Mouse (Mus musculus): Measurements from ENCODE around the gene Prkce.

Gene Prkce

DNA sequence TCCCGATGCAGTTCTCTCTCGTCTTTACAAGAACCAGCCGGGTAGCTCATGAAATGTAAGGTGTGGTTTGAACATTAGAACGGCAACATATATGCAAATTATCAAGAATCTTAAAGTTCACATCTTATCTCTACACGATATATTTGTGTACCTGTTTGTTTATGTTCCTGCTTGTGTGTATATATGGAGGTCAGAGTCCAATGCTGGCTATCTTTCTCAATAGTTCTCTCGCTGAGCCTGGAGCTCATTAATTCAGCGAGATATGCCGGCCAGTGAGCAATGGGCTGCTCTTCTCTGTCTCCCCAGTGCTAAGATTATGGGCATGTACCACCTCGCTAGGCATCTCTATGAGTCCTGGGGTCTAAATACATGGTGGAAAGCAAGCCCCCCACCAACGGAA is 356.3 kb downstream of the Prkce start:
- no peak for DNase-seq (ENCODE audit: low spot score)

DNA sequence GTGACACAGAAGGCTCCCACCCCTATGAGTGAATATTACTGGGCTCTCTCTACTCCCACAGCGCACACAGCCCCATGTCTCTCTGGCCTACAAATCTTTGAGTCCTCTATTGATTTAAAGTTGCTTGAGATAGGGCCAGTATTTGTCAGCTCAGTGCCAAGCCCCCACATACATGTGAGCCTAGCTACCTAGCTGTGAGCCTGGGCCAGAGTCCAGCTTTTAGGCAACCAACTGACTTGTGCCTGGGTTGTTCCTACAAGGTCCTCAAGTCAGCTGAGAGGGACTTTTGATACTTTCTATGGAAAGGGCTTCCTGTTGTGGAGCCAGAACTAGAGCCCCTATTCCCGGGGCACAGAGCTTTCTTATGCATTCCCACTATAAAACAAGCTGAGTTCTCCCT is 357.5 kb downstream of the Prkce start:
- DNase-seq (ENCODE audit: low spot score): no peak

- DNase-seq (ENCODE audit: low spot score): no peak
Measured at GRCm38 (mm10) chr17:86526016-86526415, 358.4 kb downstream of the Prkce start.

DNA sequence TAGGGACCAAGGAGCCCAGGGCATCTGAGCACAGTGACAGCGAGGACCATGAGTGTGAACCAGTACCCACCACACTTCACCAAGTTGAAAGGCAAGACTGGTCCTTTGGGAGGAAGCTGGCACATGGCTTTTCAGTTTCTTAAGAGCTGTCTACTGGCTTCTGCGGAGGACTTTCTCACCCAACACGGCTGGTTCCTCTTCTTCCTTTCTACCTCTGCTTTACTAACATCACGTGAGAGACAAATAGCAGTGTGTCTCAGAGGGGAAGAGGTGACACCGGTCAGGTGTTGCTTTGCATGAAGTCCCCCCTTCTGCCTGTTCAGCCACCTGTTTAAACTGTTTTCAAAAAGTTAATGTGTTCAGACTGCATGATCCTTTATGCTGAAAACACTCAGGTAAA is 359.7 kb downstream of the Prkce start:
- DNase-seq (ENCODE audit: low spot score): no peak

GRCm38 (mm10) chr17:86529003-86529402 is 361.4 kb downstream of the Prkce start:
- DNase-seq (ENCODE audit: low spot score): no peak

DNA sequence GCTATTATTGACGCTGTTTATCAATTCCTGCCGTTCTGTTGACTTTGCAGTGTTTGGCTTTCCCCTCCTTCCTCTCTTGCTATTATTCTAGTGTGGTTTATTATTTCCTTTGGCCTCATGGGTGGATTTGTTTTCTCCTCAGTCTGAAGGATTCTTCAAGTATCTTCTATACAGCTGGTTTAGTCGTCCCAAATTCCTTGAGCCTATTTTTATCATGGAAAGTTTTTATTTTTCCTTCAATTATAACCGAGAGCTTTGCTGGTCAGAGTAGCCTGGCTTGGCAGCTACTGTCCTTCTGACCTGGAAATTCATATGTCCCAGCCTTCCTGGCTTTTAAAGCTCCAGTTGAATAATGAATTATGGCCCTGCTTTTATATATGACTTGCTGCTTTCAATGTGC is 361.8 kb downstream of the Prkce start:
- no peak for DNase-seq (ENCODE audit: low spot score)

GRCm38 (mm10) chr17:86531231-86531630 is 363.6 kb downstream of the Prkce start:
- DNase-seq (ENCODE audit: low spot score): no peak

DNA sequence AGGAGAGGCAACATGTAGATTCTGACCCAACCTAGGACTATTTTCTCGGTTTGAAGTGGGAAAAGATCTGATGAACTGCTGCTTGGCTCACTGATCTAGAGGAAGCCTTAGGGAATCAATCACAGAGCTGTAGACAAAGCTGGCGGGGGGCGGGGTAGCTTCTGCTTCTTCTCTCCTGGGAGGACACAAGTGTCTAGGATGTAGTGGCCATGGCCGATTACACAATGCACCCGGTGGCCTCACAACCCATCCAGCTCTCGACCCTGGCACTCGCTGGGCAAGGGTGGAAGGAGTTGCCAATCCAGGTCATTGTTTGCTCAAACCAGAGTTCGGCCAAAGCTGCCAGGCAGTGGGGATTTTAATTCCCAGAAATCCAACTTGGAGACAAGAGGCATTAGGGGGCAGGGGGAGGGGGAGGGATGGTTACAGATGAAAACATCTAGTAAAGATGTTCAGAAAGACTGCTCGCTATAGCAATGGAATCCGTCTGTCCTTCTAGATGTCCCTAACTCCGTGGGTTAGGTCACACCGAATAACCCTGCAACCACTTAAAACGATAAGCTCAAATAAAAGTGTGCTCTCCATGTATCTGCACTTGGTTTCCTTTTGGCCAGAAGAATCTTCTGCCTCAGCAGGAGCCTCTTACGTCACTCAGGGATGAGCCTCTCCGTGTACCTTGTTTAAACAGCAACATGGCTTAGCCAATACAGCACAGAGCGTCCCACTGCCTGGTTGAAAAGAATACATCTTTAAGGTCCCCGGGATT is 365.4 kb downstream of the Prkce start:
- no peak for DNase-seq (ENCODE audit: low spot score)

DNA sequence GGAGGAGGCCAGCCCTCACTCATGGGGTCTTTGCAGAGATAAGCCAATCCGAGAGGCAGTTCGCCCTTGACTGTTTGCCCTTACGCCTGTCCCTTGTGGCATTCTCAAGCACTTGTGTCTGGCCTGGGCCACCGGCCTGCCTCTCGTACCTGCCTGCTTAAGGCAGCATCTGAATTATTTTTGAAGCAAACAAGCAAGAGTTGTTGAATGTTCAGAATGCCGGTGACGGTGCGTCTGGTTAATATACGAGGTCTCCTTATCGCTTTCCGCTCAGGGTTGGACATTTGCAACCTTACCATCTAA is 365.9 kb downstream of the Prkce start:
- DNase-seq (ENCODE audit: low spot score): no peak

GRCm38 (mm10) chr17:86535096-86535495 is 367.5 kb downstream of the Prkce start:
- DNase-seq (ENCODE audit: low spot score): no peak

GRCm38 (mm10) chr17:86535827-86536656 is 368.5 kb downstream of the Prkce start:
- peak; percentile 78 for DNase-seq (ENCODE audit: low spot score)

GRCm38 (mm10) chr17:86539881-86540430 is 372.4 kb downstream of the Prkce start:
- DNase-seq (ENCODE audit: low spot score): no peak

GRCm38 (mm10) chr17:86546529-86546928 is 378.9 kb downstream of the Prkce start:
- no peak for DNase-seq (ENCODE audit: low spot score)

- no peak for DNase-seq (ENCODE audit: low spot score)
Measured at GRCm38 (mm10) chr17:86549128-86549527, 381.5 kb downstream of the Prkce start.

GRCm38 (mm10) chr17:86551561-86551960 is 384.0 kb downstream of the Prkce start:
- DNase-seq (ENCODE audit: low spot score): no peak

GRCm38 (mm10) chr17:86551995-86552394 is 384.4 kb downstream of the Prkce start:
- DNase-seq (ENCODE audit: low spot score): no peak

DNA sequence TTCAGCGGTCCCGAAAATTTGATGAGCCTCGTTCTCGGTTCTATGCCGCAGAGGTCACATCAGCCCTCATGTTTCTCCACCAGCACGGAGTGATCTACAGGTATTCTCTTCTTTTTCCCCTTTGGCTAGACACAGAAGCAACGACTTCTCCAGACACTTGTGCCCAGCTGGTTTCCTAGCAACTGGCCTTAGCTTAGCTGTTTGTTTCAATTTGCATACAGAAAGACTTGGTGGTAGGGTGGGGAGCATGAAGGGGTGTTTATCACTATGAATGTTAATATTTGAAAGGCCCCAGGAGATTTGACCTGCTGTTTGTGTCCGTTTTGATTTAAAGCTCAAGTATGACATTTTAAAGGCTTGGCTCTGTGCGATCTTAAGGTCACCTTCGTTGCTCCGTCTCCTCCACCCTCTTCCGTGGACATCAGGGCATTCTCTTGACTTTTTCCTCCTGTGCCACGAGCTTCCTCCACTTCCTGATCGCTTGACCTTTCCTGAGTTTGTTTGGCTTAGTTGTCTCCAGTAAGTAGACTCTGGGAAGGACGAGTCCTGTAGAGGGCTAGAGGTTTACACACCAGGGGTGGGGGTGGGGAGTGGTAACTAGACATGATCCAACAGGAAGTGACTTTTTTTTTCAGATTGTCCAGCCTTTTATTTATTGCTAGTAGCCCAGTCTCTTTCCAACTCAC is 391.8 kb downstream of the Prkce start:
- no peak for DNase-seq (ENCODE audit: low spot score)

- no peak for DNase-seq (ENCODE audit: low spot score)
Measured at GRCm38 (mm10) chr17:86560499-86560898, 392.9 kb downstream of the Prkce start.

- no peak for DNase-seq (ENCODE audit: low spot score)
Measured at GRCm38 (mm10) chr17:86570491-86570890, 402.9 kb downstream of the Prkce start.

DNA sequence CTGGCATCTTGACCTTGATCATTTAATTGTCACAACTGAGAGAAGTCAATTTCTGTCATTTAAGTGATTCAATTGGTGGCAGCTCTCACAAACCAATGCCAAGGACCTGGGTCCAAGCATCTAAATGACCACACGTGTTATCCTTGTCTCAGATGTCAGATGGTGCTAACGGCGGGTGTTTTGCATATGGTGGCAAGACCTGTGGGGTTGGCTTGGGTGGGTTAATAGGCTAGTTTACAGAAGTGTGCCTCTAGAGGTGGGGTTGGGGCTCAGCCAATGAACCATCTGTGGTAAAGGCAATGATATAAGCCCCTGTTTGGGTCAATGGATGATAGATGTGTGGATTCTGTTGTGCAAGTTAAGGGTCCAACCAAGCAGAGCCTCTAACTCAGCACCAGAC is 403.7 kb downstream of the Prkce start:
- DNase-seq (ENCODE audit: low spot score): no peak

DNA sequence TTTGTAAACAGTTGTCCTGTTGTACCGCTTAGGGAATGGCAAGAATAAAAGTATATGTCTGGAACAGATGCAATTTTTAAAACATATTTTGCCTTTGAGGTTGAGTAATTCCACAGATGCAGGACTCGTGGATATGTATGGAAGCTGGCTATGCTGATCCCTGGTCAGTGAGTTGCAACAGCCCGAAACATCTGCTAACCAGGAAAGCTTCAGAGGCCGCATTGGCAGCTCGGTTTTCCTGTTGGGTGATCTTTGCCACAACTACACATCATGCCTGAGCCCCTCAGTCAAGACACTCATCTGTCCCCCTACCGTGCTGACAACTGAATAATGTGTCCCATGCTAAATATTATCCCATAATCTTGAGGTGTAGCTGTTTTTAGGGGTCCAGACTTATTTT is 404.6 kb downstream of the Prkce start:
- no peak for DNase-seq (ENCODE audit: low spot score)

- DNase-seq (ENCODE audit: low spot score): no peak
Measured at GRCm38 (mm10) chr17:86572576-86572975, 405.0 kb downstream of the Prkce start.
